Mouse (Mus musculus): Measurements from ENCODE around the gene Ascl4.

DNA sequence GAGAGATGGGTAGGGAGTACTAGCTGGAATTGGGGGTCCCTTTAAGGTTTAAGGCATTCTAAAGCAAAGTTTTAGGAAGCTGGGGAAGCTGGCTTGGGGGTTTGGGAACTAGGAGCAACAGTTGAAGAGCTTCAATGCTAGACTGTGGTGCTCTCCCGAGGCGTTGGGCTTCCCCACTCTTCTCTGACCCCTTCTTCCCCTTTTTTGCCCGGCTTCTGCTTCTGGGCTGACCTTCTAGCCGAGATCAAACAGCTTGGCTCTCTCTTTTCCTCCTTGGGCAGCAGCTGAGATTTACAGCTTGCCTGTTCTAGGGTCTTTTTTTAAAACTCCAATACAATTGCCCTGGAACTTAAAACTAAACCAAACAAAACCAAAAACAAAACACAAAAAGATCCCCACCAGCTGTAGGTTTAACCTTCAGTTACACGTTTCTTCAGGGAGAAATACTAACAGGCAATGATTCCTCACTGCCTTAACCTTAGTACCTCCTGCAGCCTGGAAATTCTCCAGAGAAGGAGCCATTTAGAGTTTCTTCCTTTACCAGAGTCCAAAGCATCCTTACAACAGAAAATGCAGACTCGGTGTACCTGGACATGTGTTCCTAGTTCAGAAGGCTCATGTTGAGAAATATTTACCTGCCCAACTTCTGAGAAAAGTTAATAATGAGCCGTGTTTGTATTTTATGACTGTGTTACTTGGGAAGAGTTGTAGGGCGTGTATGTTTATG is 42.6 kb downstream of the Ascl4 start:
- TF ChIP-seq GATA1 (IDR thresholded peaks at IDR 0.05; ENCODE audit: borderline replicate concordance, low read length) (no peak), FLI1 (IDR thresholded peaks at IDR 0.05; ENCODE audit: low read length) (no peak)
